Mouse (Mus musculus) embryo, embryonic 11.5 days (tissue): ENCODE measurements around the gene C330007P06Rik.

Experiments used
- DNase-seq: peaks from one replicate; pipeline ENCODE4 v3.0.0-alpha.2; 2012; ENCODE audit warnings: low read depth, low spot score

The C330007P06Rik gene

GRCm38 (mm10) chrX:36837069-36837676 lies 36.7 kb downstream of the C330007P06Rik start:
- DNase-seq = no peak

- peak; percentile 44 for DNase-seq
Observed at GRCm38 (mm10) chrX:36833397-36834084, 40.4 kb downstream of the C330007P06Rik start.

GRCm38 (mm10) chrX:36831632-36832031 lies 42.3 kb downstream of the C330007P06Rik start:
- DNase-seq = no peak

- DNase-seq = no peak
Observed at GRCm38 (mm10) chrX:36830271-36830670, 43.6 kb downstream of the C330007P06Rik start.

GRCm38 (mm10) chrX:36826873-36827272 lies 47.0 kb downstream of the C330007P06Rik start:
- DNase-seq = no peak

GRCm38 (mm10) chrX:36825032-36825431 lies 48.9 kb downstream of the C330007P06Rik start:
- no peak for DNase-seq

GRCm38 (mm10) chrX:36823932-36824711 lies 49.8 kb downstream of the C330007P06Rik start:
- DNase-seq = no peak

GRCm38 (mm10) chrX:36820201-36820600 lies 53.7 kb downstream of the C330007P06Rik start:
- DNase-seq = no peak

- DNase-seq = no peak
Observed at GRCm38 (mm10) chrX:36819575-36819974, 54.3 kb downstream of the C330007P06Rik start.

- DNase-seq = no peak
Observed at GRCm38 (mm10) chrX:36816953-36817441, 56.9 kb downstream of the C330007P06Rik start.

- DNase-seq = no peak
Observed at GRCm38 (mm10) chrX:36816368-36816899, 57.5 kb downstream of the C330007P06Rik start.

- no peak for DNase-seq
Observed at GRCm38 (mm10) chrX:36815439-36815838, 58.5 kb downstream of the C330007P06Rik start.

GRCm38 (mm10) chrX:36815022-36815421 lies 58.9 kb downstream of the C330007P06Rik start:
- DNase-seq = no peak

GRCm38 (mm10) chrX:36814161-36814836 lies 59.6 kb downstream of the C330007P06Rik start:
- DNase-seq = no peak

- DNase-seq = no peak
Observed at GRCm38 (mm10) chrX:36811377-36811776, 62.5 kb downstream of the C330007P06Rik start.

- no peak for DNase-seq
Observed at GRCm38 (mm10) chrX:36808318-36808683, 65.6 kb downstream of the C330007P06Rik start.

- peak; percentile 67 for DNase-seq
Observed at GRCm38 (mm10) chrX:36807360-36808317, 66.3 kb downstream of the C330007P06Rik start.

GRCm38 (mm10) chrX:36805466-36806235 lies 68.3 kb downstream of the C330007P06Rik start:
- no peak for DNase-seq

GRCm38 (mm10) chrX:36804196-36804595 lies 69.7 kb downstream of the C330007P06Rik start:
- DNase-seq = no peak

- no peak for DNase-seq
Observed at GRCm38 (mm10) chrX:36803189-36803588, 70.7 kb downstream of the C330007P06Rik start.
